Mouse (Mus musculus) bone marrow macrophage, adult 2 months (primary cell): ENCODE results near the gene Ccdc9b.

Experiments
- CTCF ChIP-seq: IDR thresholded peaks from 2 replicates; pipeline ENCODE4 v1.5.1; 2012; ENCODE audit warnings: low read depth, mild to moderate bottlenecking, low read length, moderate library complexity
- POLR2A ChIP-seq: IDR thresholded peaks from 2 replicates; pipeline ENCODE4 v1.6.1; 2012; ENCODE audit warnings: mild to moderate bottlenecking, low read depth, low read length, borderline replicate concordance

- TF ChIP-seq CTCF (no peak), POLR2A (no peak)
Measured at GRCm38 (mm10) chr2:118776295-118776694, 13.8 kb upstream of the Ccdc9b start.
